Mouse (Mus musculus) cerebellum, adult 9-10 months (tissue): ENCODE results near the gene Glb1l.
A peak's percentile ranks its signal among the peaks of the same experiment; 100 is the strongest.

Source experiments
- DNase-seq: peaks from one replicate; pipeline ENCODE4 v3.0.0; 2022

Glb1l gene

GRCm38 (mm10) chr1:75191622-75192402 is 18.8 kb downstream of the Glb1l start, which contains the start of the genes Ankzf1 and Atg9a:
TSS of gene Ankzf1 (plus strand) at chr1:75192151.
TSS of gene Atg9a (minus strand) at chr1:75192196.
- peak; percentile 99 for DNase-seq

GRCm38 (mm10) chr1:75191258-75191621 is 19.4 kb downstream of the Glb1l start:
- DNase-seq: peak; percentile 57

- peak; percentile 28 for DNase-seq
Measured at GRCm38 (mm10) chr1:75190577-75190976, 20.0 kb downstream of the Glb1l start.

- no peak for DNase-seq
Measured at GRCm38 (mm10) chr1:75187914-75188483, 22.6 kb downstream of the Glb1l start.

- no peak for DNase-seq
Measured at GRCm38 (mm10) chr1:75187126-75187525, 23.5 kb downstream of the Glb1l start.

GRCm38 (mm10) chr1:75185495-75185894 is 25.1 kb downstream of the Glb1l start:
- DNase-seq: peak; percentile 46

GRCm38 (mm10) chr1:75182160-75182559 is 28.5 kb downstream of the Glb1l start:
- no peak for DNase-seq

- DNase-seq: peak; percentile 44
Measured at GRCm38 (mm10) chr1:75181377-75181870, 29.2 kb downstream of the Glb1l start.

GRCm38 (mm10) chr1:75180741-75181140 is 29.9 kb downstream of the Glb1l start:
- DNase-seq: peak; percentile 21

GRCm38 (mm10) chr1:75180105-75180590 is 30.5 kb downstream of the Glb1l start, which contains the start of gene Abcb6:
TSS of gene Abcb6 (minus strand) at chr1:75180392.
- DNase-seq: peak; percentile 86

- DNase-seq: peak; percentile 72
Measured at GRCm38 (mm10) chr1:75179334-75180104, 31.1 kb downstream of the Glb1l start.

- DNase-seq: peak; percentile 98
Measured at GRCm38 (mm10) chr1:75168472-75169464, 41.8 kb downstream of the Glb1l start, which contains the start of gene Zfand2b. TSS of gene Zfand2b (plus strand) at chr1:75168646.

- peak; percentile 54 for DNase-seq
Measured at GRCm38 (mm10) chr1:75168093-75168471, 42.5 kb downstream of the Glb1l start.

- DNase-seq: no peak
Measured at GRCm38 (mm10) chr1:75160256-75160617, 50.4 kb downstream of the Glb1l start.

GRCm38 (mm10) chr1:75159540-75160255 is 50.9 kb downstream of the Glb1l start:
- no peak for DNase-seq

- no peak for DNase-seq
Measured at GRCm38 (mm10) chr1:75158990-75159389, 51.6 kb downstream of the Glb1l start.

GRCm38 (mm10) chr1:75155837-75156236 is 54.8 kb downstream of the Glb1l start:
- DNase-seq: no peak

GRCm38 (mm10) chr1:75148727-75149126 is 61.9 kb downstream of the Glb1l start:
- no peak for DNase-seq
